Mouse (Mus musculus): ENCODE measurements around the gene 1810062G17Rik. TPM values are rescaled to one million over a fixed set of nuclear protein-coding genes. Genes with fewer than 3 reads are reported as not detected.

Gene 1810062G17Rik
- total and polyA plus RNA-seq, 2 experiments from 2014 or later = 0.91 TPM; not detected in 1

- Histone ChIP-seq H3K9me3 (ENCODE audit: low read length) (no peaks in the 10 kb centered on the region), H3K4me3 (ENCODE audit: low read length) (no peak overlapping the region), H3K9ac (replicated peaks; ENCODE audit: low read length) (no peak overlapping the region), H3K4me1 (ENCODE audit: insufficient read depth, low read length) (no peaks in the 10 kb centered on the region), H3K4me2 (ENCODE audit: low read depth, low read length) (no peak overlapping the region), H3K36me3 (ENCODE audit: insufficient read depth, low read length) (no peaks in the 10 kb centered on the region), H3K27ac (no peak overlapping the region), H3K27me3 (ENCODE audit: insufficient read depth, low read length) (no peaks in the 10 kb centered on the region)
- 75% methylated on average over 6 of the region's 6 CpGs for WGBS
- TF ChIP-seq CTCF (IDR thresholded peaks at IDR 0.05; ENCODE audit: low read depth) = no peak
- ATAC-seq (no peak), DNase-seq (ENCODE audit: low spot score) (no peak)
Observed at GRCm38 (mm10) chr3:36446918-36447317, 28.8 kb upstream of the 1810062G17Rik start.

- Histone ChIP-seq H3K9ac (replicated peaks; ENCODE audit: low read length) (no peak overlapping the region), H3K9me3 (ENCODE audit: low read length) (no peaks in the 10 kb centered on the region), H3K4me2 (ENCODE audit: low read depth, low read length) (no peak overlapping the region), H3K27me3 (ENCODE audit: insufficient read depth, low read length) (no peaks in the 10 kb centered on the region), H3K4me1 (ENCODE audit: insufficient read depth, low read length) (no peaks in the 10 kb centered on the region), H3K36me3 (ENCODE audit: insufficient read depth, low read length) (no peaks in the 10 kb centered on the region), H3K4me3 (ENCODE audit: low read length) (no peak overlapping the region), H3K27ac (no peak overlapping the region)
- 35% methylated on average over 20 of the region's 20 CpGs for WGBS
- no peak for TF ChIP-seq CTCF (IDR thresholded peaks at IDR 0.05; ENCODE audit: low read depth)
- ATAC-seq (no peak), DNase-seq (ENCODE audit: low spot score) (no peak)
Observed at GRCm38 (mm10) chr3:36449292-36450165, 26.2 kb upstream of the 1810062G17Rik start.

- no peaks in the 10 kb centered on the region for H3K36me3 ChIP-seq (ENCODE audit: insufficient read depth, low read length)
- no peaks in the 10 kb centered on the region for H3K4me1 ChIP-seq (ENCODE audit: insufficient read depth, low read length)
- DNase-seq (ENCODE audit: low spot score) = no peak
- 81% methylated on average over 1 of the region's 1 CpGs for WGBS
- no peak overlapping the region for H3K27ac ChIP-seq
- H3K4me3 ChIP-seq (ENCODE audit: low read length) = no peak overlapping the region
- no peaks in the 10 kb centered on the region for H3K9me3 ChIP-seq (ENCODE audit: low read length)
- TF ChIP-seq CTCF (IDR thresholded peaks at IDR 0.05; ENCODE audit: low read depth) = no peak
- no peak for ATAC-seq
- H3K27me3 ChIP-seq (ENCODE audit: insufficient read depth, low read length) = no peaks in the 10 kb centered on the region
- H3K4me2 ChIP-seq (ENCODE audit: low read depth, low read length) = no peak overlapping the region
- no peak overlapping the region for H3K9ac ChIP-seq (replicated peaks; ENCODE audit: low read length)
Observed at GRCm38 (mm10) chr3:36452502-36452901, 23.2 kb upstream of the 1810062G17Rik start.

- no peak overlapping the region for H3K4me2 ChIP-seq (ENCODE audit: low read depth, low read length)
- H3K4me3 ChIP-seq (ENCODE audit: low read length) = no peak overlapping the region
- no peak overlapping the region for H3K9ac ChIP-seq (replicated peaks; ENCODE audit: low read length)
- no peaks in the 10 kb centered on the region for H3K4me1 ChIP-seq (ENCODE audit: insufficient read depth, low read length)
- no peaks in the 10 kb centered on the region for H3K9me3 ChIP-seq (ENCODE audit: low read length)
- DNase-seq (ENCODE audit: low spot score) = no peak
- no peaks in the 10 kb centered on the region for H3K27me3 ChIP-seq (ENCODE audit: insufficient read depth, low read length)
- no peak overlapping the region for H3K27ac ChIP-seq
- no peaks in the 10 kb centered on the region for H3K36me3 ChIP-seq (ENCODE audit: insufficient read depth, low read length)
- WGBS = 91% methylated on average over 8 of the region's 8 CpGs
- TF ChIP-seq CTCF (IDR thresholded peaks at IDR 0.05; ENCODE audit: low read depth) = no peak
- ATAC-seq = no peak
Observed at GRCm38 (mm10) chr3:36455124-36455523, 20.6 kb upstream of the 1810062G17Rik start.

GRCm38 (mm10) chr3:36455566-36455965 is 20.2 kb upstream of the 1810062G17Rik start:
- no peak overlapping the region for H3K9ac ChIP-seq (replicated peaks; ENCODE audit: low read length)
- no peak overlapping the region for H3K4me3 ChIP-seq (ENCODE audit: low read length)
- no peak for DNase-seq (ENCODE audit: low spot score)
- H3K9me3 ChIP-seq (ENCODE audit: low read length) = no peaks in the 10 kb centered on the region
- no peak for ATAC-seq
- WGBS = 79% methylated on average over 3 of the region's 3 CpGs
- H3K27ac ChIP-seq = no peak overlapping the region
- no peaks in the 10 kb centered on the region for H3K36me3 ChIP-seq (ENCODE audit: insufficient read depth, low read length)
- TF ChIP-seq CTCF (IDR thresholded peaks at IDR 0.05; ENCODE audit: low read depth) = no peak
- H3K4me1 ChIP-seq (ENCODE audit: insufficient read depth, low read length) = no peaks in the 10 kb centered on the region
- H3K27me3 ChIP-seq (ENCODE audit: insufficient read depth, low read length) = no peaks in the 10 kb centered on the region
- no peak overlapping the region for H3K4me2 ChIP-seq (ENCODE audit: low read depth, low read length)

- H3K4me1 ChIP-seq (ENCODE audit: insufficient read depth, low read length) = no peaks in the 10 kb centered on the region
- no peak overlapping the region for H3K9ac ChIP-seq (replicated peaks; ENCODE audit: low read length)
- no peak for TF ChIP-seq CTCF (IDR thresholded peaks at IDR 0.05; ENCODE audit: low read depth)
- 85% methylated on average over 7 of the region's 7 CpGs for WGBS
- H3K27me3 ChIP-seq (ENCODE audit: insufficient read depth, low read length) = no peaks in the 10 kb centered on the region
- H3K4me2 ChIP-seq (ENCODE audit: low read depth, low read length) = no peak overlapping the region
- H3K36me3 ChIP-seq (ENCODE audit: insufficient read depth, low read length) = no peaks in the 10 kb centered on the region
- no peak overlapping the region for H3K27ac ChIP-seq
- H3K4me3 ChIP-seq (ENCODE audit: low read length) = no peak overlapping the region
- no peaks in the 10 kb centered on the region for H3K9me3 ChIP-seq (ENCODE audit: low read length)
- ATAC-seq (no peak), DNase-seq (ENCODE audit: low spot score) (no peak)
Observed at GRCm38 (mm10) chr3:36460717-36461116, 15.0 kb upstream of the 1810062G17Rik start.

- no peaks in the 10 kb centered on the region for H3K36me3 ChIP-seq (ENCODE audit: insufficient read depth, low read length)
- no peak overlapping the region for H3K4me2 ChIP-seq (ENCODE audit: low read depth, low read length)
- no peak for DNase-seq (ENCODE audit: low spot score)
- H3K9ac ChIP-seq (replicated peaks; ENCODE audit: low read length) = no peak overlapping the region
- TF ChIP-seq CTCF (IDR thresholded peaks at IDR 0.05; ENCODE audit: low read depth) = no peak
- H3K4me1 ChIP-seq (ENCODE audit: insufficient read depth, low read length) = no peaks in the 10 kb centered on the region
- no peak overlapping the region for H3K4me3 ChIP-seq (ENCODE audit: low read length)
- ATAC-seq = no peak
- H3K9me3 ChIP-seq (ENCODE audit: low read length) = no peaks in the 10 kb centered on the region
- H3K27me3 ChIP-seq (ENCODE audit: insufficient read depth, low read length) = no peaks in the 10 kb centered on the region
- 89% methylated on average over 5 of the region's 5 CpGs for WGBS
- H3K27ac ChIP-seq = no peak overlapping the region
Observed at GRCm38 (mm10) chr3:36461819-36462218, 13.9 kb upstream of the 1810062G17Rik start.

All from hindbrain, postnatal 0 days (tissue).